Mouse (Mus musculus): Measurements from ENCODE around the gene Iglon5. TPM values are rescaled to one million over a fixed set of nuclear protein-coding genes. Genes with fewer than 3 reads are reported as not detected.

Iglon5 gene
- polyA plus RNA-seq, 1 experiment from 2014 or later, result 2.9 TPM

- H3K4me3 ChIP-seq (ENCODE audit: low read depth, low read length), result no peak overlapping the region
- H3K27ac ChIP-seq (ENCODE audit: low read depth, low read length), result no peak overlapping the region
- DNase-seq (ENCODE audit: low spot score) (no peak), ATAC-seq (ENCODE audit: low FRiP score) (no peak)
- no peak overlapping the region for H3K9ac ChIP-seq (ENCODE audit: low read depth, low read length)
- no peaks in the 10 kb centered on the region for H3K36me3 ChIP-seq (ENCODE audit: control insufficient read depth, insufficient read depth, low read length)
- no peak overlapping the region for H3K4me2 ChIP-seq (replicated peaks; ENCODE audit: low read depth, low read length)
- H3K4me1 ChIP-seq (replicated peaks; ENCODE audit: control insufficient read depth, insufficient read depth, low read length), result no peaks in the 10 kb centered on the region
- no peaks in the 10 kb centered on the region for H3K27me3 ChIP-seq (ENCODE audit: control insufficient read depth, insufficient read depth, low read length)
- no peaks in the 10 kb centered on the region for H3K9me3 ChIP-seq (ENCODE audit: control insufficient read depth, low read length)
- 92% methylated on average over 6 of the region's 6 CpGs for WGBS
Observed at GRCm38 (mm10) chr7:43454371-43454770, 35.5 kb downstream of the Iglon5 start.

GRCm38 (mm10) chr7:43453599-43454355 is 36.1 kb downstream of the Iglon5 start:
- no peak for ATAC-seq (ENCODE audit: low FRiP score)
- no peak overlapping the region for H3K4me2 ChIP-seq (replicated peaks; ENCODE audit: low read depth, low read length)
- H3K4me3 ChIP-seq (ENCODE audit: low read depth, low read length), result no peak overlapping the region
- no peak overlapping the region for H3K27ac ChIP-seq (ENCODE audit: low read depth, low read length)
- no peaks in the 10 kb centered on the region for H3K4me1 ChIP-seq (replicated peaks; ENCODE audit: control insufficient read depth, insufficient read depth, low read length)
- no peaks in the 10 kb centered on the region for H3K9me3 ChIP-seq (ENCODE audit: control insufficient read depth, low read length)
- no peaks in the 10 kb centered on the region for H3K27me3 ChIP-seq (ENCODE audit: control insufficient read depth, insufficient read depth, low read length)
- no peaks in the 10 kb centered on the region for H3K36me3 ChIP-seq (ENCODE audit: control insufficient read depth, insufficient read depth, low read length)
- 93% methylated on average over 14 of the region's 14 CpGs for WGBS
- no peak for DNase-seq (ENCODE audit: low spot score)
- H3K9ac ChIP-seq (ENCODE audit: low read depth, low read length), result no peak overlapping the region

GRCm38 (mm10) chr7:43452609-43453008 is 37.3 kb downstream of the Iglon5 start:
- ATAC-seq (ENCODE audit: low FRiP score) (peak; percentile 54; the same call in 1 of the 2 replicates), DNase-seq (ENCODE audit: low spot score) (no peak)
- H3K4me3 ChIP-seq (ENCODE audit: low read depth, low read length), result no peak overlapping the region
- H3K27me3 ChIP-seq (ENCODE audit: control insufficient read depth, insufficient read depth, low read length), result no peaks in the 10 kb centered on the region
- no peak overlapping the region for H3K9ac ChIP-seq (ENCODE audit: low read depth, low read length)
- H3K36me3 ChIP-seq (ENCODE audit: control insufficient read depth, insufficient read depth, low read length), result no peaks in the 10 kb centered on the region
- H3K4me2 ChIP-seq (replicated peaks; ENCODE audit: low read depth, low read length), result no peak overlapping the region
- H3K9me3 ChIP-seq (ENCODE audit: control insufficient read depth, low read length), result no peaks in the 10 kb centered on the region
- WGBS, result 50% methylated on average over 4 of the region's 4 CpGs
- H3K4me1 ChIP-seq (replicated peaks; ENCODE audit: control insufficient read depth, insufficient read depth, low read length), result no peaks in the 10 kb centered on the region
- H3K27ac ChIP-seq (ENCODE audit: low read depth, low read length), result no peak overlapping the region

GRCm38 (mm10) chr7:43451726-43452125 is 38.1 kb downstream of the Iglon5 start:
- H3K9ac ChIP-seq (ENCODE audit: low read depth, low read length), result no peak overlapping the region
- no peak overlapping the region for H3K27ac ChIP-seq (ENCODE audit: low read depth, low read length)
- no peak for DNase-seq (ENCODE audit: low spot score)
- 97% methylated on average over 11 of the region's 11 CpGs for WGBS
- no peak overlapping the region for H3K4me2 ChIP-seq (replicated peaks; ENCODE audit: low read depth, low read length)
- H3K36me3 ChIP-seq (ENCODE audit: control insufficient read depth, insufficient read depth, low read length), result no peaks in the 10 kb centered on the region
- H3K9me3 ChIP-seq (ENCODE audit: control insufficient read depth, low read length), result no peaks in the 10 kb centered on the region
- no peaks in the 10 kb centered on the region for H3K27me3 ChIP-seq (ENCODE audit: control insufficient read depth, insufficient read depth, low read length)
- H3K4me3 ChIP-seq (ENCODE audit: low read depth, low read length), result no peak overlapping the region
- no peak for ATAC-seq (ENCODE audit: low FRiP score)
- H3K4me1 ChIP-seq (replicated peaks; ENCODE audit: control insufficient read depth, insufficient read depth, low read length), result no peaks in the 10 kb centered on the region

- 88% methylated on average over 2 of the region's 2 CpGs for WGBS
- no peak overlapping the region for H3K4me2 ChIP-seq (replicated peaks; ENCODE audit: low read depth, low read length)
- H3K27ac ChIP-seq (ENCODE audit: low read depth, low read length), result no peak overlapping the region
- H3K9me3 ChIP-seq (ENCODE audit: control insufficient read depth, low read length), result no peaks in the 10 kb centered on the region
- no peaks in the 10 kb centered on the region for H3K27me3 ChIP-seq (ENCODE audit: control insufficient read depth, insufficient read depth, low read length)
- no peak for DNase-seq (ENCODE audit: low spot score)
- no peaks in the 10 kb centered on the region for H3K36me3 ChIP-seq (ENCODE audit: control insufficient read depth, insufficient read depth, low read length)
- H3K4me3 ChIP-seq (ENCODE audit: low read depth, low read length), result no peak overlapping the region
- ATAC-seq (ENCODE audit: low FRiP score), result no peak
- no peak overlapping the region for H3K9ac ChIP-seq (ENCODE audit: low read depth, low read length)
- no peaks in the 10 kb centered on the region for H3K4me1 ChIP-seq (replicated peaks; ENCODE audit: control insufficient read depth, insufficient read depth, low read length)
Observed at GRCm38 (mm10) chr7:43449811-43450210, 40.1 kb downstream of the Iglon5 start.

GRCm38 (mm10) chr7:43448246-43448645 is 41.6 kb downstream of the Iglon5 start:
- Histone ChIP-seq H3K9ac (ENCODE audit: low read depth, low read length) (no peak overlapping the region), H3K4me2 (replicated peaks; ENCODE audit: low read depth, low read length) (no peak overlapping the region), H3K4me3 (ENCODE audit: low read depth, low read length) (no peak overlapping the region), H3K4me1 (replicated peaks; ENCODE audit: control insufficient read depth, insufficient read depth, low read length) (no peaks in the 10 kb centered on the region), H3K36me3 (ENCODE audit: control insufficient read depth, insufficient read depth, low read length) (no peaks in the 10 kb centered on the region), H3K27me3 (ENCODE audit: control insufficient read depth, insufficient read depth, low read length) (no peaks in the 10 kb centered on the region), H3K27ac (ENCODE audit: low read depth, low read length) (no peak overlapping the region), H3K9me3 (ENCODE audit: control insufficient read depth, low read length) (no peaks in the 10 kb centered on the region)
- ATAC-seq (ENCODE audit: low FRiP score) (no peak), DNase-seq (ENCODE audit: low spot score) (no peak)
- WGBS, result 89% methylated on average over 2 of the region's 3 CpGs

- ATAC-seq (ENCODE audit: low FRiP score) (no peak), DNase-seq (ENCODE audit: low spot score) (no peak)
- Histone ChIP-seq H3K4me3 (ENCODE audit: low read depth, low read length) (no peak overlapping the region), H3K36me3 (ENCODE audit: control insufficient read depth, insufficient read depth, low read length) (no peaks in the 10 kb centered on the region), H3K9me3 (ENCODE audit: control insufficient read depth, low read length) (no peaks in the 10 kb centered on the region), H3K4me2 (replicated peaks; ENCODE audit: low read depth, low read length) (no peak overlapping the region), H3K27me3 (ENCODE audit: control insufficient read depth, insufficient read depth, low read length) (no peaks in the 10 kb centered on the region), H3K9ac (ENCODE audit: low read depth, low read length) (no peak overlapping the region), H3K27ac (ENCODE audit: low read depth, low read length) (no peak overlapping the region), H3K4me1 (replicated peaks; ENCODE audit: control insufficient read depth, insufficient read depth, low read length) (no peaks in the 10 kb centered on the region)
- 98% methylated on average over 4 of the region's 4 CpGs for WGBS
Observed at GRCm38 (mm10) chr7:43447801-43448200, 42.1 kb downstream of the Iglon5 start.

GRCm38 (mm10) chr7:43443917-43444293 is 46.0 kb downstream of the Iglon5 start, which contains the start of the genes Etfb and Gm45233:
Gene Etfb (plus strand): TSS chr7:43444083.
Gene Gm45233 (plus strand): TSS chr7:43444128.
- peak within 1 kb of the TSS; percentile 54 for H3K4me3 ChIP-seq (ENCODE audit: low read depth, low read length)
- peak within 1 kb of the TSS; percentile 76 for H3K27ac ChIP-seq (ENCODE audit: low read depth, low read length)
- no peaks in the 10 kb centered on the region for H3K36me3 ChIP-seq (ENCODE audit: control insufficient read depth, insufficient read depth, low read length)
- no peaks in the 10 kb centered on the region for H3K27me3 ChIP-seq (ENCODE audit: control insufficient read depth, insufficient read depth, low read length)
- under 1% methylated on average over 27 of the region's 27 CpGs for WGBS
- peak; percentile 97 for ATAC-seq (ENCODE audit: low FRiP score)
- DNase-seq (ENCODE audit: low spot score), result peak; percentile 93
- H3K9ac ChIP-seq (ENCODE audit: low read depth, low read length), result peak within 1 kb of the TSS; percentile 73
- peak within 1 kb of the TSS; percentile 83 for H3K4me2 ChIP-seq (replicated peaks; ENCODE audit: low read depth, low read length)
- H3K4me1 ChIP-seq (replicated peaks; ENCODE audit: control insufficient read depth, insufficient read depth, low read length), result no peaks in the 10 kb centered on the region
- no peaks in the 10 kb centered on the region for H3K9me3 ChIP-seq (ENCODE audit: control insufficient read depth, low read length)

All from hindbrain, embryonic 11.5 days (tissue).